Mouse (Mus musculus) MEL (cell line): Measurements from ENCODE around the gene Tlr6. TPM values are rescaled to one million over a fixed set of nuclear protein-coding genes. Genes with fewer than 3 reads are reported as not detected.

ENCODE experiments used
- DNase-seq: peaks from one replicate; pipeline ENCODE4 v3.0.0; 2011; ENCODE audit warnings: low read depth, low spot score
- H3K27ac ChIP-seq: 2 replicates; pipeline ENCODE4 v1.5.1; 2012; ENCODE audit warnings: low read depth, mild to moderate bottlenecking, control low read depth, low read length, moderate library complexity; ENCODE audit not compliant: control insufficient read depth
- H3K27me3 ChIP-seq, 2 experiments: fragments of 150-350 bp in 1 of 2; sonication (generic) in 1 of 2; 2 replicates each; pipeline ENCODE4 v1.6.1; 2012; ENCODE audit warnings: low read length in 2 of 2, mild to moderate bottlenecking in 2 of 2, improper control_type of control experiment in 1 of 2, moderate library complexity in 1 of 2; ENCODE audit not compliant: insufficient read depth in 2 of 2, control insufficient read depth in 1 of 2
- H3K36me3 ChIP-seq, 2 experiments: 2 replicates each; pipeline ENCODE4 v1.6.1; 2012 to 2014; ENCODE audit warnings: low read length in 2 of 2, improper control_type of control experiment in 1 of 2, inconsistent platforms in 1 of 2, mild to moderate bottlenecking in 1 of 2; ENCODE audit not compliant: insufficient read depth in 2 of 2, control insufficient read depth in 1 of 2
- H3K4me1 ChIP-seq, 2 experiments: fragments of 150-350 bp in 1 of 2; sonication (generic) in 1 of 2; 2 replicates each; pipeline ENCODE4 v1.6.1; 2012; ENCODE audit warnings: low read length in 2 of 2, improper control_type of control experiment in 1 of 2, mild to moderate bottlenecking in 1 of 2; ENCODE audit not compliant: insufficient read depth in 2 of 2, control insufficient read depth in 1 of 2
- H3K4me3 ChIP-seq, 2 experiments: fragments of 150-350 bp in 1 of 2; sonication (generic) in 1 of 2; 2 replicates each; pipeline ENCODE4 v1.5.1; 2012; ENCODE audit warnings: low read depth in 2 of 2, low read length in 2 of 2, mild to moderate bottlenecking in 2 of 2, moderate library complexity in 2 of 2, control low read depth in 1 of 2, improper control_type of control experiment in 1 of 2; ENCODE audit not compliant: control insufficient read depth in 1 of 2, insufficient read depth in 1 of 2
- H3K79me2 ChIP-seq: 2 replicates; pipeline ENCODE4 v1.6.1; 2012; ENCODE audit warnings: mild to moderate bottlenecking, low read length, moderate library complexity; ENCODE audit not compliant: control insufficient read depth, poor library complexity, insufficient read depth
- H3K9ac ChIP-seq: 2 replicates; pipeline ENCODE4 v1.6.1; 2012; ENCODE audit warnings: low read depth, mild to moderate bottlenecking, control low read depth, low read length, moderate library complexity; ENCODE audit not compliant: control insufficient read depth, poor library complexity, severe bottlenecking
- H3K9me3 ChIP-seq: fragments of 150-350 bp; sonication (generic); replicated peaks from 2 replicates; pipeline ENCODE4 v1.6.1; 2012; ENCODE audit warnings: mild to moderate bottlenecking, low read length, improper control_type of control experiment, moderate library complexity; ENCODE audit not compliant: insufficient read depth
- CHD2 ChIP-seq: IDR thresholded peaks from 2 replicates; pipeline ENCODE4 v1.6.1; 2011; ENCODE audit warnings: low read length, improper control_type of control experiment
- ELF1 ChIP-seq: IDR thresholded peaks from 2 replicates; pipeline ENCODE4 v1.6.1; 2014; ENCODE audit warnings: low read depth, mild to moderate bottlenecking, inconsistent platforms, low read length, improper control_type of control experiment, moderate library complexity
- EP300 ChIP-seq, 2 experiments: IDR thresholded peaks; 2 replicates each; pipeline ENCODE4 v1.6.1; 2011; ENCODE audit warnings: improper control_type of control experiment in 2 of 2, low read length in 2 of 2, low read depth in 1 of 2, mild to moderate bottlenecking in 1 of 2
- ETS1 ChIP-seq: IDR thresholded peaks from 2 replicates; pipeline ENCODE4 v1.6.1; 2012; ENCODE audit warnings: low read depth, mild to moderate bottlenecking, inconsistent platforms, low read length, improper control_type of control experiment, moderate library complexity
- GATA1 ChIP-seq: IDR thresholded peaks from 2 replicates; pipeline ENCODE4 v1.6.1; 2011; ENCODE audit warnings: low read depth, low read length, improper control_type of control experiment
- MAFK ChIP-seq: IDR thresholded peaks from 2 replicates; pipeline ENCODE4 v1.6.1; 2011; ENCODE audit warnings: low read depth, mild to moderate bottlenecking, low read length, improper control_type of control experiment, borderline replicate concordance
- MAX ChIP-seq: IDR thresholded peaks from 2 replicates; pipeline ENCODE4 v1.6.1; 2011; ENCODE audit warnings: low read length, improper control_type of control experiment
- MAZ ChIP-seq: IDR thresholded peaks from 2 replicates; pipeline ENCODE4 v1.6.1; 2012; ENCODE audit warnings: low read depth, mild to moderate bottlenecking, inconsistent platforms, low read length, improper control_type of control experiment
- MXI1 ChIP-seq: IDR thresholded peaks from 2 replicates; pipeline ENCODE4 v1.6.1; 2011; ENCODE audit warnings: mild to moderate bottlenecking, low read depth, low read length, improper control_type of control experiment
- MYB ChIP-seq: IDR thresholded peaks from 2 replicates; pipeline ENCODE4 v1.6.1; 2011; ENCODE audit warnings: mild to moderate bottlenecking, low read depth, low read length, improper control_type of control experiment
- RCOR1 ChIP-seq: IDR thresholded peaks from 2 replicates; pipeline ENCODE4 v1.6.1; 2012; ENCODE audit warnings: low read depth, mild to moderate bottlenecking, inconsistent platforms, low read length, improper control_type of control experiment
- USF2 ChIP-seq, 2 experiments: IDR thresholded peaks; 2 replicates each; pipeline ENCODE4 v1.6.1; 2011 to 2012; ENCODE audit warnings: improper control_type of control experiment in 2 of 2, low read length in 2 of 2, borderline replicate concordance in 1 of 2, inconsistent platforms in 1 of 2, low read depth in 1 of 2, mild to moderate bottlenecking in 1 of 2; ENCODE audit not compliant: insufficient read depth in 1 of 2
- ZC3H11A ChIP-seq: IDR thresholded peaks from 2 replicates; pipeline ENCODE4 v1.6.1; 2012; ENCODE audit warnings: low read depth, mild to moderate bottlenecking, inconsistent platforms, low read length, improper control_type of control experiment
- ZMIZ1 ChIP-seq: IDR thresholded peaks from 2 replicates; pipeline ENCODE4 v1.6.1; 2012; ENCODE audit warnings: low read depth, mild to moderate bottlenecking, inconsistent platforms, low read length, improper control_type of control experiment, moderate library complexity
- ZNF384 ChIP-seq: IDR thresholded peaks from 2 replicates; pipeline ENCODE4 v1.6.1; 2012; ENCODE audit warnings: low read depth, mild to moderate bottlenecking, inconsistent platforms, low read length, improper control_type of control experiment
- polyA plus RNA-seq, 2 experiments: library from polyadenylated mRNA; stranded (reverse) in 1 of 2; unstranded in 1 of 2; fragments of >175 nt in 1 of 2; fragments of >200 nt in 1 of 2; gene quantifications; 2 replicates each; pipeline versions ENCODE4 v1.2.1 to v1.2.4; 2012; ENCODE audit warnings: low replicate concordance in 2 of 2, low read depth in 1 of 2; ENCODE audit not compliant: insufficient read length in 2 of 2, insufficient read depth in 1 of 2, missing spikeins in 1 of 2
- total RNA-seq: library from RNA; depleted of rRNA; stranded (reverse); fragments of 300-350 nt; gene quantifications from 2 replicates; pipeline ENCODE4 v1.2.3, GENCODE M21; 2012

Gene Tlr6
- total and polyA plus RNA-seq, 3 experiments: 0.19 to 0.36 TPM; not detected in 1

GRCm38 (mm10) chr5:65005251-65005650 is 45.4 kb upstream of the Tlr6 start:
- H3K79me2 ChIP-seq: no peaks in the 10 kb centered on the region
- TF ChIP-seq ELF1 (no peak), RCOR1 (no peak), MYB (no peak), MAFK (no peak), ZNF384 (no peak), GATA1 (no peak), MAZ (no peak), EP300 (IDR thresholded peaks at IDR 0.05; ENCODE audit: low read depth in 1 of 2, low read length in 2 of 2) (no peak), ETS1 (no peak), CHD2 (no peak)

GRCm38 (mm10) chr5:65003946-65004535 is 44.1 kb upstream of the Tlr6 start:
- TF ChIP-seq MYB (no peak), RCOR1 (no peak), ZMIZ1 (no peak), ZC3H11A (no peak), MAX (no peak), MXI1 (no peak), USF2 (IDR thresholded peaks at IDR 0.05; ENCODE audit: borderline replicate concordance in 1 of 2, insufficient read depth in 1 of 2, low read depth in 1 of 2, low read length in 2 of 2) (no peak)
- Histone ChIP-seq H3K27ac (no peak overlapping the region), H3K4me1 (no peaks in the 10 kb centered on the region), H3K36me3 (no peaks in the 10 kb centered on the region), H3K27me3 (peaks cover 0 to 1% of the 10 kb centered on the region in 2 experiments; a peak in 1 of 4 replicates), H3K4me3 (no peak overlapping the region), H3K79me2 (no peaks in the 10 kb centered on the region), H3K9ac (no peak overlapping the region), H3K9me3 (no peaks in the 10 kb centered on the region)
- DNase-seq: no peak

More at GRCm38 (mm10) chr5:65005251-65005650, 45.4 kb upstream of the Tlr6 start:
- H3K4me3 ChIP-seq: no peak overlapping the region
- H3K9ac ChIP-seq: no peak overlapping the region
- H3K4me1 ChIP-seq: no peaks in the 10 kb centered on the region
- peaks cover 0 to 1% of the 10 kb centered on the region in 2 experiments; a peak in 2 of 4 replicates for H3K27me3 ChIP-seq
- H3K36me3 ChIP-seq: no peaks in the 10 kb centered on the region
- DNase-seq: no peak
- no peak overlapping the region for H3K27ac ChIP-seq
- H3K9me3 ChIP-seq: no peaks in the 10 kb centered on the region
